Mouse (Mus musculus) neutrophil, adult 5-6 weeks (primary cell): Measurements from ENCODE around the gene Olfr1291-ps1. TPM values are rescaled to one million over a fixed set of nuclear protein-coding genes. Genes with fewer than 3 reads are reported as not detected.

Experiments
- ATAC-seq: fragments of 151-379, 151-347 bp; 2 replicates; pipeline ENCODE4 v1.8.0; 2017; ENCODE audit warnings: mild to moderate bottlenecking, moderate TSS enrichment; ENCODE audit not compliant: insufficient number of reproducible peaks, poor library complexity, low FRiP score, severe bottlenecking; ENCODE audit errors: extremely low read depth
- total RNA-seq: library from RNA; stranded (forward); fragments of 200-1000 nt; gene quantifications from 2 replicates; pipeline ENCODE4 v1.2.3, GENCODE M21; 2017

Olfr1291-ps1 gene
- total RNA-seq = not detected in 2 replicates

DNA sequence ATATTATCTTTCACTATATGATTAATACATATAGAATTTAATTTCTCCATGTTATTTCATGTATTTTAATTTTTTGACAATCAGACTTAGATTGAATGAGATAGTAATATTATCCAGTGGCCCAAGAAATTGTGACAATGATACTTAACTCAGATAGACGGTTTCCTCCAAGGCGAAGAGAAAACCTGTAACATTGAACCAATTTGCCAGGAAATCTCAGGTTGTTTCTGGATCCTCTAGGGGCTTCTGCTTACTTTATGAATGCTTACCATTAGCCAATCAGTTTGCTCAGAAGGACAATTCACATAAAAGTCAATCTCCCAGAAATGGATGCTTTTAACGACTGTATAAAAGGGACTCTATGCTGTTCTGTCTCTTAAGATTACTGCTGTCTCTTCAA is at the start of gene Olfr1291-ps1:
TSS of gene Olfr1291-ps1 (plus strand) at position 301 of the 400 bp plus-strand sequence.
- no peak for ATAC-seq

DNA sequence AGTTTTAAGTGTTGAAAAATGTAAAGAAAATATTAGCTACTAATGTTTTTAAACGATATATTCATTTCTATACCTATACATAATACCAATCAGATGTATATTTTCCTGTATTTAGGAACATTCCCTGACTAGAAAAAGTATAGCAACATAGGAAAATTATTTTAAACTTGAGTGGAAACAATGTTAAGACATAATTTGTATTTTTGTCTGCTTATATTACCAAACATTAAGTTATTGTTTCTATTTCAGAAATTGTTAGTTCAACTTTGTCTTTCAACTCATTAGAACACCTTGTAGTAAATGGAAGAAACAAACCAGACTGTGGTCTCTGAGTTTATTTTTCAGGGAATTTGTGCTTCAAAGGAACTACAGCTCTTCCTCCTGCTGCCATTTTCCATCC is 48.1 kb upstream of the Olfr1291-ps1 start, which contains the start of gene Olfr1287:
TSS of gene Olfr1287 (plus strand) at position 301 of the 400 bp plus-strand sequence.
- ATAC-seq = no peak

DNA sequence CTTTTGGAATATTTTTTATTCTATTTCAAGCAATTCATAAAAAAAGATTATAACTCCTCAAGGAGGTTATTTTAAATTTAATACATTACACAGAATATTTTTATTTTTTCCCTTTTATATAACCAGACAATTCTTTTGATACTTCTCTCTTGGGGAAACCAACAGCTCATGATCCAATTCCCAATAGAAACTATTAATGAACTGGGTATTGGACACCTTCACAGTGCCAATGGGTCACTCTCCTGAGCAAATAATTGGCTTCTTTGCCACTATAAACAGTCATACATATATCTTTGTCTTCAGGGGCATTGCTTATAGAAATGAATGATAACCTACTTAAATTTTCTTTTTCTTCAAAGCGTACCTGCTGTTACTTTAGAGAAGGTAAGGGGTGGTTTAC is 23.2 kb upstream of the Olfr1291-ps1 start, which contains the start of gene Olfr1288:
TSS of gene Olfr1288 (plus strand) at position 301 of the 400 bp plus-strand sequence.
- ATAC-seq = no peak

DNA sequence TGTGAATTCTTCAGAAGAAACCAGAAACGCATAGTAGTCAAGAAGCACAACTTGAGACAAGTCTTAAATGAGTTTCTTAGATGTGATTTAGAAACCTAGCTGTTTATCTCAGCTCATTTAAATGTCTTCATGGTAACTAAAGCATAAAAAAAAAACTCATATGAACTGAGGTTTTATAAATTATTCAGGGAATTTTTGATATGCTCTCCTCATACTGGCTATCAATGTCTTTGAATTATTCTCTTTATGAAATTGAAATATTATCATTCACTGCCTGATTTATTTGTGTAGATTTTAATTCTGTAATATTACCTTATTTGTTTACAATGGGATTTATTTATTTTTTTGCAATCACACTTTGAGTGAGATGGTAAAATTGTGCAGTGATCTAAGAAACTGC is 16.5 kb upstream of the Olfr1291-ps1 start, which contains the start of gene Olfr1289:
TSS of gene Olfr1289 (plus strand) at position 301 of the 400 bp plus-strand sequence.
- ATAC-seq = no peak

DNA sequence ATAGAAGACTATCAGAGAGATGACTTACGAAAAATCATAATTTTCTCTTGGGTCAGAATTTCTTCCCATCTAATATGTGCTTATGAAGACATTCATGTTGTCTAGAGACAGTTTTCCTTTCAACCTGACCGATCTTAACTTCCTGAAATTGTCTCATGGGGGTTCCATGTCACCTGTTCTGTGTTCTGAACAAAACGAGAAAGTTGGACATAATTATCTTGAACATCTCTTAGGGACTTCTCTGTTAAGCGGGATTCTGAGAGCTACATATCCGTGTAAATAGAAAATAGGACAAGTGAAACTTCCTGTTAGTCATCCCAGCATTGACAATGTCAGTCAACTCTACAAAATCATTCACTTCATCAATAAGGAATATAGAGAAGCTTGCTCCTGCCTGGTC is 3.3 kb upstream of the Olfr1291-ps1 start, which contains the start of gene Olfr1290:
TSS of gene Olfr1290 (minus strand) at position 101 of the 400 bp plus-strand sequence.
- no peak for ATAC-seq

DNA sequence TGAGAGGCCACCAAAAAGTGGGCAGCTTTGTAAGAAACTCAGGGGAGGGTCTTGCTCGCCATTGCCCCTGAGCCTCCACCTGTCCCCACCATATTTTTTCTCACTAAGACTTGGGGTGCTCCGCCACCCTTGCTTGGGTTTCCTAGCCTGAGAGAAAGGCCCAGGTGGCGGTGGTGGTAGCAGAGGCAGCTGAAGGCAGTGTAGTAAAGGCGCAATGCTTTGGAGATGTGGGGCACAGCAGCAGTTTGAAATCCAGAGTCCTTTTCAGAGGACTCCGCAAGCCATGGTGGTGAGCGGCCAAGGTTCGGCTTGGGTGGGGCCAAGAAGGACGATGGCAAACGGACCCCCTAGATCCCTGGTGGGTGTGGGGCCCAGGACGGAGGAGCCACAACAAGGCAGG is 20.5 kb downstream of the Olfr1291-ps1 start:
- ATAC-seq = no peak

DNA sequence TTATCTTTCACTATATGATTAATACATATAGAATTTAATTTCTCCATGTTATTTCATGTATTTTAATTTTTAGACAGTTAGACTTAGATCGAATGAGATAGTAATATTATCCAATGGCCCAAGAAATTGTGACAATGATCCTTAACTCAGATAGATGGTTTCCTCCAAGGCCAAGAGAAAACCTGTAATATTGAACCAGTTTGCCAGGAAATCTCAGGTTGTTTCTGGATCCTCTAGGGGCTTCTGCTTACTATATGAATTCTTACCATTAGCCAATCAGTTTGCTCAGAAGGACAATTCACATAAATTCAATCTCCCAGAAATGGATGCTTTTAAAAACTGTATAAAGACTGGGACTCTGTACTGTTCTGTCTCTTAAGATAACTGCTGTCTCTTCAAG is 27.9 kb downstream of the Olfr1291-ps1 start, which contains the start of gene Olfr1293-ps:
TSS of gene Olfr1293-ps (plus strand) at position 301 of the 400 bp plus-strand sequence.
- no peak for ATAC-seq

DNA sequence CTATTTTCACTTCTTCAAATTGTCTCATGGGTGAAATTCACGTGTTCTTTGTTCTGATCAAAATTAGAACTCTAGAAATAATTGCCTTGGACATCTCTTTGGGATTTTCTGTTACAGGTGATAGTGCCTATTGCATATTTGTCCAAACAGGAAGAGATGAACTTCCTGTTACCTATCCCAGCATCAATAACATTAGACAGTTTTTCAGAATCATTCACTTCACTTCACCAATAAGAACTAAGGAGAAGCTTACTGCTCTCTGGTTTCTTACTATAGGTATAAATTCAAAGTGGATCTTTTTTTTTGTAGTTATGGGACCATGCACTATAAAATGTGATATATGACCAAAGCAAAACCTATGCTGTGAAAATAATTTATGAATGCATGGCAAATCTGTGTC is 43.2 kb downstream of the Olfr1291-ps1 start, which contains the start of gene Olfr1294:
TSS of gene Olfr1294 (minus strand) at position 101 of the 400 bp plus-strand sequence.
- ATAC-seq = no peak

Other genes with a start within 250 kb of the Olfr1291-ps1 start
- gene Olfr1276, start 242.7 kb upstream of the Olfr1291-ps1 start, total RNA-seq = not detected in 2 replicates
- 0.12 TPM in 1 of 2 replicates, not detected in the other for gene Olfr1277, start 223.1 kb upstream of the Olfr1291-ps1 start, total RNA-seq
- 0.58 TPM in 1 of 2 replicates, not detected in the other for gene Olfr1278, start 207.0 kb upstream of the Olfr1291-ps1 start, total RNA-seq
- gene Olfr1279, start 196.5 kb upstream of the Olfr1291-ps1 start, total RNA-seq = not detected in 2 replicates
- 0.12 TPM in 1 of 2 replicates, not detected in the other for gene Olfr1280, start 183.2 kb upstream of the Olfr1291-ps1 start, total RNA-seq
- gene Olfr1281, start 170.7 kb upstream of the Olfr1291-ps1 start, total RNA-seq = not detected in 2 replicates
- not detected in 2 replicates for gene Olfr1282, start 161.1 kb upstream of the Olfr1291-ps1 start, total RNA-seq
- gene Olfr1283, start 130.4 kb upstream of the Olfr1291-ps1 start, total RNA-seq = not detected in 2 replicates
- not detected in 2 replicates for gene Olfr1284, start 121.7 kb upstream of the Olfr1291-ps1 start, total RNA-seq
- gene Olfr1286, start 74.1 kb upstream of the Olfr1291-ps1 start, total RNA-seq = not detected in 2 replicates
- not detected in 2 replicates for gene Olfr1287, start 48.0 kb upstream of the Olfr1291-ps1 start, total RNA-seq
- not detected in 2 replicates for gene Olfr1288, start 23.1 kb upstream of the Olfr1291-ps1 start, total RNA-seq
- not detected in 2 replicates for gene Olfr1289, start 16.4 kb upstream of the Olfr1291-ps1 start, total RNA-seq
- gene Olfr1290, start 3.4 kb upstream of the Olfr1291-ps1 start, total RNA-seq = not detected in 2 replicates
- not detected in 2 replicates for gene Olfr1293-ps, start 28.0 kb downstream of the Olfr1291-ps1 start, total RNA-seq
- not detected in 2 replicates for gene Olfr1294, start 43.1 kb downstream of the Olfr1291-ps1 start, total RNA-seq
- 0.12 TPM in 1 of 2 replicates, not detected in the other for gene Olfr1295, start 72.5 kb downstream of the Olfr1291-ps1 start, total RNA-seq
- gene Olfr1297, start 129.3 kb downstream of the Olfr1291-ps1 start, total RNA-seq = not detected in 2 replicates
- gene Olfr1298, start 152.0 kb downstream of the Olfr1291-ps1 start, total RNA-seq = not detected in 2 replicates
- not detected in 2 replicates for gene Olfr1299, start 164.2 kb downstream of the Olfr1291-ps1 start, total RNA-seq